Mouse (Mus musculus) thymus, adult 2 months (tissue): ENCODE measurements around the gene Foxo1. TPM values are rescaled to one million over a fixed set of nuclear protein-coding genes. Genes with fewer than 3 reads are reported as not detected.

Experiments
- DNase-seq: peaks from one replicate; pipeline ENCODE4 v3.0.0; 2021
- H3K27ac ChIP-seq: fragments of 200-500 bp; 2 replicates; pipeline ENCODE4 v1.5.1; 2012; ENCODE audit warnings: low read length, control low read depth; ENCODE audit not compliant: control insufficient read depth, insufficient read depth
- H3K27me3 ChIP-seq: fragments of 200-500 bp; 2 replicates; pipeline ENCODE4 v1.6.1; 2012; ENCODE audit warnings: mild to moderate bottlenecking, low read length, moderate library complexity, mixed read lengths; ENCODE audit not compliant: control insufficient read depth, insufficient read depth
- H3K36me3 ChIP-seq: fragments of 200-500 bp; 2 replicates; pipeline ENCODE4 v1.6.1; 2012; ENCODE audit warnings: mild to moderate bottlenecking, low read length, moderate library complexity; ENCODE audit not compliant: control insufficient read depth, insufficient read depth
- H3K4me1 ChIP-seq: fragments of 200-500 bp; replicated peaks from 2 replicates; pipeline ENCODE4 v1.6.1; 2012; ENCODE audit warnings: low read length; ENCODE audit not compliant: control insufficient read depth, insufficient read depth
- H3K4me3 ChIP-seq: fragments of 200-500 bp; 2 replicates; pipeline ENCODE4 v1.5.1; 2012; ENCODE audit warnings: mild to moderate bottlenecking, low read length, control low read depth, moderate library complexity; ENCODE audit not compliant: control insufficient read depth, insufficient read depth
- CTCF ChIP-seq: fragments of 200-500 bp; IDR thresholded peaks from 2 replicates; pipeline ENCODE4 v1.5.1; 2012; ENCODE audit warnings: mild to moderate bottlenecking, control low read depth, low read length, moderate library complexity, borderline replicate concordance; ENCODE audit not compliant: control insufficient read depth, poor library complexity, insufficient read depth; ENCODE audit errors: extremely low read depth
- POLR2A ChIP-seq: fragments of 200-500 bp; IDR thresholded peaks from 2 replicates; pipeline ENCODE4 v1.6.1; 2012; ENCODE audit warnings: mild to moderate bottlenecking, low read length, control low read depth, moderate library complexity; ENCODE audit not compliant: control insufficient read depth, poor library complexity, insufficient read depth; ENCODE audit errors: extremely low read depth
- WGBS: fragments of 180-500 bp; shearing (Covaris S2); methylation state at CpG from one replicate; pipeline ENCODE4 v1.1.7; 2018; 5-methylcytosine and 5-hydroxymethylcytosine counted together
- polyA plus RNA-seq: library from polyadenylated mRNA; depleted of rRNA; stranded (reverse); fragments of >200 nt; gene quantifications from 2 replicates; pipeline ENCODE4 v1.2.3, GENCODE M21; 2012

Gene Foxo1
- polyA plus RNA-seq, 1 experiment: 20.9 TPM

- TF ChIP-seq POLR2A (no peak), CTCF (no peak)
- 94% methylated on average over 13 of the region's 13 CpGs for WGBS
- H3K27me3 ChIP-seq: no peaks in the 10 kb centered on the region
- H3K36me3 ChIP-seq: no peaks in the 10 kb centered on the region
- no peak overlapping the region for H3K4me3 ChIP-seq
- no peak for DNase-seq
- H3K27ac ChIP-seq: no peak overlapping the region
- H3K4me1 ChIP-seq: peaks cover 22% of the 10 kb centered on the region
Observed at GRCm38 (mm10) chr3:52327146-52327545, 59.0 kb downstream of the Foxo1 start.

GRCm38 (mm10) chr3:52331709-52332108 is 63.6 kb downstream of the Foxo1 start:
- peaks cover 27% of the 10 kb centered on the region for H3K4me1 ChIP-seq
- DNase-seq: no peak
- no peak overlapping the region for H3K4me3 ChIP-seq
- TF ChIP-seq POLR2A (no peak), CTCF (no peak)
- WGBS: 14% methylated on average over 1 of the region's 1 CpGs
- no peak overlapping the region for H3K27ac ChIP-seq
- no peaks in the 10 kb centered on the region for H3K36me3 ChIP-seq
- H3K27me3 ChIP-seq: no peaks in the 10 kb centered on the region

GRCm38 (mm10) chr3:52338761-52339160 is 70.6 kb downstream of the Foxo1 start:
- TF ChIP-seq CTCF: no peak
- TF ChIP-seq POLR2A: no peak
- H3K4me1 ChIP-seq: peaks cover 23% of the 10 kb centered on the region
- no peak overlapping the region for H3K27ac ChIP-seq
- H3K27me3 ChIP-seq: no peaks in the 10 kb centered on the region
- H3K36me3 ChIP-seq: no peaks in the 10 kb centered on the region
- 18% methylated on average over 4 of the region's 4 CpGs for WGBS
- DNase-seq: no peak
- H3K4me3 ChIP-seq: no peak overlapping the region

GRCm38 (mm10) chr3:52340336-52341034 is 72.3 kb downstream of the Foxo1 start:
- H3K27ac ChIP-seq: no peak overlapping the region
- peaks cover 25% of the 10 kb centered on the region for H3K4me1 ChIP-seq
- peaks cover 6% of the 10 kb centered on the region for H3K36me3 ChIP-seq
- H3K27me3 ChIP-seq: no peaks in the 10 kb centered on the region
- no peak for TF ChIP-seq POLR2A
- no peak for TF ChIP-seq CTCF
- DNase-seq: no peak
- 81% methylated on average over 12 of the region's 12 CpGs for WGBS
- no peak overlapping the region for H3K4me3 ChIP-seq

- TF ChIP-seq CTCF (no peak), POLR2A (no peak)
Observed at GRCm38 (mm10) chr3:52342226-52342625, 74.1 kb downstream of the Foxo1 start.

GRCm38 (mm10) chr3:52342801-52343200 is 74.7 kb downstream of the Foxo1 start:
- Histone ChIP-seq H3K4me3 (no peak overlapping the region), H3K4me1 (peaks cover 22% of the 10 kb centered on the region), H3K27me3 (no peaks in the 10 kb centered on the region), H3K36me3 (peaks cover 9% of the 10 kb centered on the region), H3K27ac (no peak overlapping the region)
- 93% methylated on average over 3 of the region's 3 CpGs for WGBS
- TF ChIP-seq CTCF: no peak
- TF ChIP-seq POLR2A: no peak
- DNase-seq: no peak

More at GRCm38 (mm10) chr3:52342226-52342625, 74.1 kb downstream of the Foxo1 start:
- WGBS: 62% methylated on average over 3 of the region's 3 CpGs
- peaks cover 9% of the 10 kb centered on the region for H3K36me3 ChIP-seq
- peaks cover 22% of the 10 kb centered on the region for H3K4me1 ChIP-seq
- no peaks in the 10 kb centered on the region for H3K27me3 ChIP-seq
- no peak overlapping the region for H3K27ac ChIP-seq
- no peak overlapping the region for H3K4me3 ChIP-seq
- no peak for DNase-seq

- Histone ChIP-seq H3K27ac (no peak overlapping the region), H3K36me3 (peaks cover 9% of the 10 kb centered on the region), H3K4me3 (no peak overlapping the region), H3K27me3 (no peaks in the 10 kb centered on the region), H3K4me1 (peaks cover 22% of the 10 kb centered on the region)
- 26% methylated on average over 6 of the region's 6 CpGs for WGBS
- no peak for TF ChIP-seq POLR2A
- TF ChIP-seq CTCF: no peak
- peak; percentile 37 for DNase-seq
Observed at GRCm38 (mm10) chr3:52343270-52344070, 75.3 kb downstream of the Foxo1 start.
